Mouse (Mus musculus): ENCODE measurements around the gene Rcan2. TPM values are rescaled to one million over a fixed set of nuclear protein-coding genes. Genes with fewer than 3 reads are reported as not detected.
A peak's percentile ranks its signal among the peaks of the same experiment; 100 is the strongest.

Rcan2 gene
- total and polyA plus RNA-seq, 3 experiments: 195 to 439 (median 382) TPM

GRCm38 (mm10) chr17:43827261-43827660, 26.1 kb downstream of the Rcan2 start:
- H3K36me3 ChIP-seq (ENCODE audit: control insufficient read depth, insufficient read depth, low read length): peaks cover 13% of the 10 kb centered on the region
- TF ChIP-seq CTCF (IDR thresholded peaks at IDR 0.05) (no peak), EP300 (IDR thresholded peaks at IDR 0.05; ENCODE audit: insufficient read depth, low read depth, low read length) (no peak), POLR2A (IDR thresholded peaks at IDR 0.05; ENCODE audit: insufficient read depth, low read depth, low read length) (no peak)
- peak in 1 of 2 experiments; percentile 29 for DNase-seq

GRCm38 (mm10) chr17:43832401-43833124, 31.4 kb downstream of the Rcan2 start:
- TF ChIP-seq EP300 (IDR thresholded peaks at IDR 0.05; ENCODE audit: insufficient read depth, low read depth, low read length) (no peak), CTCF (IDR thresholded peaks at IDR 0.05) (no peak), POLR2A (IDR thresholded peaks at IDR 0.05; ENCODE audit: insufficient read depth, low read depth, low read length) (no peak)
- H3K4me3 ChIP-seq: no peak overlapping the region
- peaks cover 4% of the 10 kb centered on the region; the same call in 1 of the 2 replicates for H3K4me1 ChIP-seq (ENCODE audit: control insufficient read depth, insufficient read depth, low read length)
- H3K27me3 ChIP-seq (ENCODE audit: control insufficient read depth, insufficient read depth, low read length): no peaks in the 10 kb centered on the region
- no peak overlapping the region for H3K9ac ChIP-seq (ENCODE audit: low read depth, low read length)
- H3K36me3 ChIP-seq (ENCODE audit: control insufficient read depth, insufficient read depth, low read length): peaks cover 18% of the 10 kb centered on the region
- H3K27ac ChIP-seq: no peak overlapping the region
- WGBS: 71% methylated on average over 15 of the region's 15 CpGs
- H3K79me2 ChIP-seq (replicated peaks; ENCODE audit: control insufficient read depth, insufficient read depth, low read length): peaks cover 3% of the 10 kb centered on the region; the same call in 1 of the 2 replicates
- intact Hi-C loops (cut with DNase I): no loop called here
- no peak for DNase-seq

More at GRCm38 (mm10) chr17:43827261-43827660, 26.1 kb downstream of the Rcan2 start:
- Histone ChIP-seq H3K27ac (peak overlapping the region; percentile 26), H3K4me3 (no peak overlapping the region), H3K79me2 (replicated peaks; ENCODE audit: control insufficient read depth, insufficient read depth, low read length) (no peaks in the 10 kb centered on the region; the same call in 1 of the 2 replicates), H3K4me1 (ENCODE audit: control insufficient read depth, insufficient read depth, low read length) (peaks cover 2% of the 10 kb centered on the region), H3K27me3 (ENCODE audit: control insufficient read depth, insufficient read depth, low read length) (no peaks in the 10 kb centered on the region), H3K9ac (ENCODE audit: low read depth, low read length) (no peak overlapping the region)
- intact Hi-C loops (cut with DNase I): no loop called here
- 23% methylated on average over 3 of the region's 3 CpGs for WGBS

GRCm38 (mm10) chr17:43840208-43840607, 39.1 kb downstream of the Rcan2 start:
- no peaks in the 10 kb centered on the region; the same call in none of the 2 replicates for H3K4me1 ChIP-seq (ENCODE audit: control insufficient read depth, insufficient read depth, low read length)
- H3K9ac ChIP-seq (ENCODE audit: low read depth, low read length): no peak overlapping the region
- peaks cover 2% of the 10 kb centered on the region; the same call in 1 of the 2 replicates for H3K79me2 ChIP-seq (replicated peaks; ENCODE audit: control insufficient read depth, insufficient read depth, low read length)
- H3K27me3 ChIP-seq (ENCODE audit: control insufficient read depth, insufficient read depth, low read length): no peaks in the 10 kb centered on the region
- WGBS: 51% methylated on average over 9 of the region's 9 CpGs
- H3K36me3 ChIP-seq (ENCODE audit: control insufficient read depth, insufficient read depth, low read length): peaks cover 39% of the 10 kb centered on the region
- intact Hi-C loops (cut with DNase I): no loop called here
- no peak overlapping the region for H3K27ac ChIP-seq
- no peak overlapping the region for H3K4me3 ChIP-seq
- no peak for DNase-seq
- TF ChIP-seq POLR2A (IDR thresholded peaks at IDR 0.05; ENCODE audit: insufficient read depth, low read depth, low read length): no peak
- no peak for TF ChIP-seq EP300 (IDR thresholded peaks at IDR 0.05; ENCODE audit: insufficient read depth, low read depth, low read length)
- TF ChIP-seq CTCF (IDR thresholded peaks at IDR 0.05): no peak

- TF ChIP-seq POLR2A (IDR thresholded peaks at IDR 0.05; ENCODE audit: insufficient read depth, low read depth, low read length) (no peak), EP300 (IDR thresholded peaks at IDR 0.05; ENCODE audit: insufficient read depth, low read depth, low read length) (no peak), CTCF (IDR thresholded peaks at IDR 0.05) (no peak)
- peaks cover 26% of the 10 kb centered on the region for H3K36me3 ChIP-seq (ENCODE audit: control insufficient read depth, insufficient read depth, low read length)
- H3K9ac ChIP-seq (ENCODE audit: low read depth, low read length): no peak overlapping the region
- H3K27me3 ChIP-seq (ENCODE audit: control insufficient read depth, insufficient read depth, low read length): no peaks in the 10 kb centered on the region
- peaks cover 11% of the 10 kb centered on the region for H3K4me1 ChIP-seq (ENCODE audit: control insufficient read depth, insufficient read depth, low read length)
- no peak overlapping the region for H3K4me3 ChIP-seq
- intact Hi-C loops (cut with DNase I): no loop called here
- peak overlapping the region; percentile 59 for H3K27ac ChIP-seq
- H3K79me2 ChIP-seq (replicated peaks; ENCODE audit: control insufficient read depth, insufficient read depth, low read length): peaks cover 4% of the 10 kb centered on the region; the same call in 1 of the 2 replicates
- no peak for DNase-seq
- 9% methylated on average over 2 of the region's 2 CpGs for WGBS
Observed at GRCm38 (mm10) chr17:43846714-43847113, 45.6 kb downstream of the Rcan2 start.

GRCm38 (mm10) chr17:43848903-43849302, 47.8 kb downstream of the Rcan2 start:
- 46% methylated on average over 3 of the region's 3 CpGs for WGBS
- H3K27me3 ChIP-seq (ENCODE audit: control insufficient read depth, insufficient read depth, low read length): no peaks in the 10 kb centered on the region
- H3K4me3 ChIP-seq: no peak overlapping the region
- H3K36me3 ChIP-seq (ENCODE audit: control insufficient read depth, insufficient read depth, low read length): peaks cover 18% of the 10 kb centered on the region
- no peak for TF ChIP-seq EP300 (IDR thresholded peaks at IDR 0.05; ENCODE audit: insufficient read depth, low read depth, low read length)
- TF ChIP-seq CTCF (IDR thresholded peaks at IDR 0.05): no peak
- TF ChIP-seq POLR2A (IDR thresholded peaks at IDR 0.05; ENCODE audit: insufficient read depth, low read depth, low read length): no peak
- intact Hi-C loops (cut with DNase I): no loop called here
- peaks cover 2% of the 10 kb centered on the region; the same call in 1 of the 2 replicates for H3K79me2 ChIP-seq (replicated peaks; ENCODE audit: control insufficient read depth, insufficient read depth, low read length)
- no peak for DNase-seq
- H3K4me1 ChIP-seq (ENCODE audit: control insufficient read depth, insufficient read depth, low read length): peaks cover 11% of the 10 kb centered on the region
- H3K9ac ChIP-seq (ENCODE audit: low read depth, low read length): no peak overlapping the region
- H3K27ac ChIP-seq: peak overlapping the region; percentile 20

GRCm38 (mm10) chr17:43855132-43855531, 54.0 kb downstream of the Rcan2 start:
- no peak overlapping the region for H3K4me3 ChIP-seq
- no peaks in the 10 kb centered on the region for H3K27me3 ChIP-seq (ENCODE audit: control insufficient read depth, insufficient read depth, low read length)
- DNase-seq: peak in 1 of 2 experiments; percentile 62
- TF ChIP-seq CTCF (IDR thresholded peaks at IDR 0.05) (no peak), POLR2A (IDR thresholded peaks at IDR 0.05; ENCODE audit: insufficient read depth, low read depth, low read length) (peak; percentile 48; the same call in 1 of the 2 replicates), EP300 (IDR thresholded peaks at IDR 0.05; ENCODE audit: insufficient read depth, low read depth, low read length) (0 out of 2 replicates have a peak, but pooled peaks have one; percentile 24)
- peak overlapping the region; percentile 85 for H3K27ac ChIP-seq
- peaks cover 6% of the 10 kb centered on the region; the same call in 1 of the 2 replicates for H3K36me3 ChIP-seq (ENCODE audit: control insufficient read depth, insufficient read depth, low read length)
- H3K9ac ChIP-seq (ENCODE audit: low read depth, low read length): no peak overlapping the region
- no peaks in the 10 kb centered on the region for H3K79me2 ChIP-seq (replicated peaks; ENCODE audit: control insufficient read depth, insufficient read depth, low read length)
- WGBS: 41% methylated on average over 5 of the region's 5 CpGs
- H3K4me1 ChIP-seq (ENCODE audit: control insufficient read depth, insufficient read depth, low read length): peaks cover 11% of the 10 kb centered on the region
- intact Hi-C loops (cut with DNase I): no loop called here

Data from heart, adult 2 months (tissue).